Mouse (Mus musculus): ENCODE results near the gene 2410004B18Rik. TPM values are rescaled to one million over a fixed set of nuclear protein-coding genes. Genes with fewer than 3 reads are reported as not detected.

Gene 2410004B18Rik
- polyA plus RNA-seq, 1 experiment = 39.9 TPM

GRCm38 (mm10) chr3:145993481-145994201 lies 55.8 kb downstream of the 2410004B18Rik start:
- no peak for DNase-seq (ENCODE audit: extremely low spot score in 1 of 2, low spot score in 1 of 2)

Other genes starting within 250 kb of the 2410004B18Rik start
- gene Ddah1, start 179.3 kb upstream of the 2410004B18Rik start, polyA plus RNA-seq (2012; rRNA removed) = 89.1 and 90.1 TPM in 2 replicates
- gene Bcl10, start 15.2 kb upstream of the 2410004B18Rik start, polyA plus RNA-seq (2012; rRNA removed) = 14.0 TPM in 2 replicates
- gene Syde2, start 49.9 kb downstream of the 2410004B18Rik start, polyA plus RNA-seq (2012; rRNA removed) = 3.3 and 3.5 TPM in 2 replicates
- 0.57 TPM in 1 of 2 replicates, not detected in the other for gene Wdr63, start 170.1 kb downstream of the 2410004B18Rik start, polyA plus RNA-seq (2012; rRNA removed)
- 0.06 TPM in 1 of 2 replicates, not detected in the other for gene Mcoln3, start 179.4 kb downstream of the 2410004B18Rik start, polyA plus RNA-seq (2012; rRNA removed)
- gene Mcoln2, start 211.8 kb downstream of the 2410004B18Rik start, polyA plus RNA-seq (2012; rRNA removed) = not detected in 2 replicates